Mouse (Mus musculus): ENCODE results near the gene Cnih3. TPM values are rescaled to one million over a fixed set of nuclear protein-coding genes. Genes with fewer than 3 reads are reported as not detected.

Gene Cnih3
- total RNA-seq, 1 experiment, result 0.22 TPM

DNA sequence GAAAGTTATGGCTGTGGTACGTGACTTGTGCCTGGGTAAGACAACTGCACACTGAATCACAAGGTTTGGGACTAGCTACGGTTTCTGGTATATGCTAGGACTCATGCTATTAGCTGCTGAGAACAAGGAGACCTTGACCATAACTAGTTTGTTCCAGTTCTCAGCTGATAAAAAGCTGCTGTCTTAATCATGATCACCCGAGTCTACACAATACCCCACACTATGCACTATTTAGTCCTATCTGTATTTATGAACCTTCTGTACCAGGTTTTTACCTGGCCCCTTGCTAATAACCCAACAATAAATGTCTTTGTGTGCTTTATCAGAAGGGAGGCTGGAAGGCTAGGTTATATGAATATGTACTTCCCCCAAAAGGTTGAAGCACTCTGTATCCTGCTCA lies 72.5 kb downstream of the Cnih3 start:
- no peak overlapping the region for H3K27ac ChIP-seq (ENCODE audit: insufficient read depth, low read depth, low read length, poor library complexity, severe bottlenecking)
- no peaks in the 10 kb centered on the region for H3K4me1 ChIP-seq (ENCODE audit: control insufficient read depth in 2 of 2, insufficient read depth in 2 of 2, low read length in 2 of 2, poor library complexity in 1 of 2)
- TF ChIP-seq ZC3H11A (IDR thresholded peaks at IDR 0.05; ENCODE audit: borderline replicate concordance, low read depth, low read length) (no peak), MAFK (IDR thresholded peaks at IDR 0.05; ENCODE audit: insufficient read depth, low read depth, low read length) (no peak), HCFC1 (IDR thresholded peaks at IDR 0.05; ENCODE audit: borderline replicate concordance, insufficient read depth, low read length) (no peak), CHD2 (IDR thresholded peaks at IDR 0.05; ENCODE audit: low read depth, low read length) (no peak), ZNF384 (IDR thresholded peaks at IDR 0.05; ENCODE audit: low read depth, low read length) (no peak)
- H3K36me3 ChIP-seq (ENCODE audit: control insufficient read depth, insufficient read depth, low read length, poor library complexity, severe bottlenecking), result no peaks in the 10 kb centered on the region
- no peaks in the 10 kb centered on the region for H3K9me3 ChIP-seq (ENCODE audit: control insufficient read depth, insufficient read depth, low read depth, low read length)
- DNase-seq (ENCODE audit: low read depth, low spot score), result no peak
- in situ Hi-C loops (cut with MboI; ENCODE audit: low sequenced_read_pairs in 2 of 2, unreplicated experiment in 2 of 2), result no loop called here
- H3K4me3 ChIP-seq (ENCODE audit: insufficient read depth in 1 of 2, low read depth in 1 of 2, low read length in 2 of 2, poor library complexity in 1 of 2, severe bottlenecking in 1 of 2), result no peak overlapping the region
- no peak overlapping the region for H3K9ac ChIP-seq (ENCODE audit: insufficient read depth, low read depth, low read length, poor library complexity, severe bottlenecking)

- H3K9me3 ChIP-seq (ENCODE audit: control insufficient read depth, insufficient read depth, low read depth, low read length), result no peaks in the 10 kb centered on the region
- TF ChIP-seq ZC3H11A (IDR thresholded peaks at IDR 0.05; ENCODE audit: borderline replicate concordance, low read depth, low read length), result no peak
- no peak for TF ChIP-seq HCFC1 (IDR thresholded peaks at IDR 0.05; ENCODE audit: borderline replicate concordance, insufficient read depth, low read length)
- no peak for TF ChIP-seq ZNF384 (IDR thresholded peaks at IDR 0.05; ENCODE audit: low read depth, low read length)
- no peak for TF ChIP-seq MAFK (IDR thresholded peaks at IDR 0.05; ENCODE audit: insufficient read depth, low read depth, low read length)
- no peak for TF ChIP-seq CHD2 (IDR thresholded peaks at IDR 0.05; ENCODE audit: low read depth, low read length)
- in situ Hi-C loops (cut with MboI; ENCODE audit: low sequenced_read_pairs in 2 of 2, unreplicated experiment in 2 of 2), result no loop called here
- H3K27ac ChIP-seq (ENCODE audit: insufficient read depth, low read depth, low read length, poor library complexity, severe bottlenecking), result no peak overlapping the region
- H3K4me1 ChIP-seq (ENCODE audit: control insufficient read depth in 2 of 2, insufficient read depth in 2 of 2, low read length in 2 of 2, poor library complexity in 1 of 2), result no peaks in the 10 kb centered on the region
- no peak for DNase-seq (ENCODE audit: low read depth, low spot score)
- no peaks in the 10 kb centered on the region for H3K36me3 ChIP-seq (ENCODE audit: control insufficient read depth, insufficient read depth, low read length, poor library complexity, severe bottlenecking)
- H3K9ac ChIP-seq (ENCODE audit: insufficient read depth, low read depth, low read length, poor library complexity, severe bottlenecking), result no peak overlapping the region
- H3K4me3 ChIP-seq (ENCODE audit: insufficient read depth in 1 of 2, low read depth in 1 of 2, low read length in 2 of 2, poor library complexity in 1 of 2, severe bottlenecking in 1 of 2), result no peak overlapping the region
Observed at GRCm38 (mm10) chr1:181425388-181425787, 73.0 kb downstream of the Cnih3 start.

GRCm38 (mm10) chr1:181426406-181426805 lies 74.0 kb downstream of the Cnih3 start:
- H3K4me1 ChIP-seq (ENCODE audit: control insufficient read depth in 2 of 2, insufficient read depth in 2 of 2, low read length in 2 of 2, poor library complexity in 1 of 2), result no peaks in the 10 kb centered on the region
- no peak overlapping the region for H3K4me3 ChIP-seq (ENCODE audit: insufficient read depth in 1 of 2, low read depth in 1 of 2, low read length in 2 of 2, poor library complexity in 1 of 2, severe bottlenecking in 1 of 2)
- TF ChIP-seq HCFC1 (IDR thresholded peaks at IDR 0.05; ENCODE audit: borderline replicate concordance, insufficient read depth, low read length), result no peak
- no peak for TF ChIP-seq CHD2 (IDR thresholded peaks at IDR 0.05; ENCODE audit: low read depth, low read length)
- TF ChIP-seq ZC3H11A (IDR thresholded peaks at IDR 0.05; ENCODE audit: borderline replicate concordance, low read depth, low read length), result no peak
- no peak for TF ChIP-seq ZNF384 (IDR thresholded peaks at IDR 0.05; ENCODE audit: low read depth, low read length)
- no peak for TF ChIP-seq MAFK (IDR thresholded peaks at IDR 0.05; ENCODE audit: insufficient read depth, low read depth, low read length)
- no peak overlapping the region for H3K9ac ChIP-seq (ENCODE audit: insufficient read depth, low read depth, low read length, poor library complexity, severe bottlenecking)
- in situ Hi-C loops (cut with MboI; ENCODE audit: low sequenced_read_pairs in 2 of 2, unreplicated experiment in 2 of 2), result no loop called here
- no peaks in the 10 kb centered on the region for H3K36me3 ChIP-seq (ENCODE audit: control insufficient read depth, insufficient read depth, low read length, poor library complexity, severe bottlenecking)
- H3K9me3 ChIP-seq (ENCODE audit: control insufficient read depth, insufficient read depth, low read depth, low read length), result no peaks in the 10 kb centered on the region
- no peak for DNase-seq (ENCODE audit: low read depth, low spot score)
- H3K27ac ChIP-seq (ENCODE audit: insufficient read depth, low read depth, low read length, poor library complexity, severe bottlenecking), result no peak overlapping the region

- no peaks in the 10 kb centered on the region for H3K36me3 ChIP-seq (ENCODE audit: control insufficient read depth, insufficient read depth, low read length, poor library complexity, severe bottlenecking)
- H3K9ac ChIP-seq (ENCODE audit: insufficient read depth, low read depth, low read length, poor library complexity, severe bottlenecking), result no peak overlapping the region
- H3K4me3 ChIP-seq (ENCODE audit: insufficient read depth in 1 of 2, low read depth in 1 of 2, low read length in 2 of 2, poor library complexity in 1 of 2, severe bottlenecking in 1 of 2), result no peak overlapping the region
- no peaks in the 10 kb centered on the region for H3K9me3 ChIP-seq (ENCODE audit: control insufficient read depth, insufficient read depth, low read depth, low read length)
- DNase-seq (ENCODE audit: low read depth, low spot score), result no peak
- in situ Hi-C loops (cut with MboI; ENCODE audit: low sequenced_read_pairs in 2 of 2, unreplicated experiment in 2 of 2), result no loop called here
- H3K4me1 ChIP-seq (ENCODE audit: control insufficient read depth in 2 of 2, insufficient read depth in 2 of 2, low read length in 2 of 2, poor library complexity in 1 of 2), result no peaks in the 10 kb centered on the region
- H3K27ac ChIP-seq (ENCODE audit: insufficient read depth, low read depth, low read length, poor library complexity, severe bottlenecking), result no peak overlapping the region
- no peak for TF ChIP-seq MAFK (IDR thresholded peaks at IDR 0.05; ENCODE audit: insufficient read depth, low read depth, low read length)
- no peak for TF ChIP-seq HCFC1 (IDR thresholded peaks at IDR 0.05; ENCODE audit: borderline replicate concordance, insufficient read depth, low read length)
- no peak for TF ChIP-seq CHD2 (IDR thresholded peaks at IDR 0.05; ENCODE audit: low read depth, low read length)
- TF ChIP-seq ZC3H11A (IDR thresholded peaks at IDR 0.05; ENCODE audit: borderline replicate concordance, low read depth, low read length), result no peak
- no peak for TF ChIP-seq ZNF384 (IDR thresholded peaks at IDR 0.05; ENCODE audit: low read depth, low read length)
Observed at GRCm38 (mm10) chr1:181433263-181433662, 80.8 kb downstream of the Cnih3 start.

- DNase-seq (ENCODE audit: low read depth, low spot score), result no peak
- no peaks in the 10 kb centered on the region for H3K36me3 ChIP-seq (ENCODE audit: control insufficient read depth, insufficient read depth, low read length, poor library complexity, severe bottlenecking)
- H3K27ac ChIP-seq (ENCODE audit: insufficient read depth, low read depth, low read length, poor library complexity, severe bottlenecking), result no peak overlapping the region
- no peak for TF ChIP-seq HCFC1 (IDR thresholded peaks at IDR 0.05; ENCODE audit: borderline replicate concordance, insufficient read depth, low read length)
- no peak for TF ChIP-seq ZNF384 (IDR thresholded peaks at IDR 0.05; ENCODE audit: low read depth, low read length)
- TF ChIP-seq MAFK (IDR thresholded peaks at IDR 0.05; ENCODE audit: insufficient read depth, low read depth, low read length), result no peak
- TF ChIP-seq CHD2 (IDR thresholded peaks at IDR 0.05; ENCODE audit: low read depth, low read length), result no peak
- TF ChIP-seq ZC3H11A (IDR thresholded peaks at IDR 0.05; ENCODE audit: borderline replicate concordance, low read depth, low read length), result no peak
- H3K4me3 ChIP-seq (ENCODE audit: insufficient read depth in 1 of 2, low read depth in 1 of 2, low read length in 2 of 2, poor library complexity in 1 of 2, severe bottlenecking in 1 of 2), result no peak overlapping the region
- no peaks in the 10 kb centered on the region for H3K9me3 ChIP-seq (ENCODE audit: control insufficient read depth, insufficient read depth, low read depth, low read length)
- no peaks in the 10 kb centered on the region for H3K4me1 ChIP-seq (ENCODE audit: control insufficient read depth in 2 of 2, insufficient read depth in 2 of 2, low read length in 2 of 2, poor library complexity in 1 of 2)
- H3K9ac ChIP-seq (ENCODE audit: insufficient read depth, low read depth, low read length, poor library complexity, severe bottlenecking), result no peak overlapping the region
- in situ Hi-C loops (cut with MboI; ENCODE audit: low sequenced_read_pairs in 2 of 2, unreplicated experiment in 2 of 2), result no loop called here
Observed at GRCm38 (mm10) chr1:181435414-181435813, 83.0 kb downstream of the Cnih3 start.

All from ES-E14 (cell line).